Mouse (Mus musculus) liver, embryonic 12.5 days (tissue): ENCODE measurements around the gene Trem3. TPM values are rescaled to one million over a fixed set of nuclear protein-coding genes. Genes with fewer than 3 reads are reported as not detected.
A peak's percentile ranks its signal among the peaks of the same experiment; 100 is the strongest.

Source experiments
- ATAC-seq: fragments of 200-750 bp; cut with Nextera tagmentation; 2 replicates; pipeline ENCODE4 v1.8.0; 2017; ENCODE audit warnings: moderate number of reproducible peaks, mild to moderate bottlenecking, moderate library complexity
- H3K27ac ChIP-seq: fragments of 300-500 bp; sonication (generic); 2 replicates; pipeline ENCODE4 v1.5.1; 2016; ENCODE audit warnings: mild to moderate bottlenecking
- H3K27me3 ChIP-seq: fragments of 300-500 bp; sonication (generic); replicated peaks from 2 replicates; pipeline ENCODE4 v1.6.1; 2016; ENCODE audit warnings: mild to moderate bottlenecking, moderate library complexity
- H3K36me3 ChIP-seq: fragments of 300-500 bp; sonication (generic); 2 replicates; pipeline ENCODE4 v1.6.1; 2016; ENCODE audit warnings: mild to moderate bottlenecking, moderate library complexity
- H3K4me1 ChIP-seq: fragments of 300-500 bp; sonication (generic); 2 replicates; pipeline ENCODE4 v1.6.1; 2016
- H3K4me2 ChIP-seq: fragments of 300-500 bp; sonication (generic); 2 replicates; pipeline ENCODE4 v1.6.1; 2016; ENCODE audit warnings: mild to moderate bottlenecking, moderate library complexity
- H3K4me3 ChIP-seq: fragments of 300-500 bp; sonication (generic); 2 replicates; pipeline ENCODE4 v1.5.1; 2016; ENCODE audit warnings: mild to moderate bottlenecking, moderate library complexity
- H3K9ac ChIP-seq: fragments of 300-500 bp; sonication (generic); 2 replicates; pipeline ENCODE4 v1.6.1; 2016; ENCODE audit warnings: mild to moderate bottlenecking, moderate library complexity
- H3K9me3 ChIP-seq: fragments of 300-500 bp; sonication (generic); replicated peaks from 2 replicates; pipeline ENCODE4 v1.6.1; 2016; ENCODE audit warnings: mild to moderate bottlenecking, moderate library complexity
- WGBS: fragments of 180-500 bp; shearing (Covaris S2); methylation state at CpG from one replicate; pipeline ENCODE4 v1.1.7; 2016; ENCODE audit not compliant: insufficient replicate concordance; 5-methylcytosine and 5-hydroxymethylcytosine counted together
- polyA plus RNA-seq: library from polyadenylated mRNA; unstranded; fragments of >200 nt; fragmentation: Nextera tagmentation; extraction: Ambion mirVana; gene quantifications from 2 replicates; pipeline ENCODE4 v1.2.1, GENCODE M21; 2016

Gene Trem3
- polyA plus RNA-seq, 1 experiment from 2014 or later: 0.77 TPM

DNA sequence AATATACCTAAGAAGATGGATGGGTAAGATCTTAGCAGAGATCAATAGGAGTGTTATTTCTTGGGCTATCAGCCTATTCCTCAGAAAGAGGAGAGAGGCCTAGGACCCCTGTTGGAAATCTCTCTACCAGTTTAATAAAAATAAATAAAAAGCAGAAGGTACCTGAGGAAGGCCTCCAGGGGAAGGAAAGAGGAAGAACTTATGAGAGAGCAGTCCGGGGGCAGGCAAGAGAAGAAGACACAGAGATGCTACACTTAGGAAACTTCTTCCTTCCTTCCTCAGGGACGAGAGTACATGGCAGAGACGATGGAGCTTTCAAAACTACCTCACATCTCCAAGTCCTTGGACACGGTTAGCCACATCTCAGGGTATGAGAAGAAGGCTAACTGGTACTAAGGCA, 26.5 kb downstream of the Trem3 start:
- no peak overlapping the region for H3K9ac ChIP-seq
- H3K27ac ChIP-seq: peak overlapping the region; percentile 94
- no peaks in the 10 kb centered on the region for H3K9me3 ChIP-seq
- H3K27me3 ChIP-seq: no peaks in the 10 kb centered on the region
- peaks cover 77% of the 10 kb centered on the region for H3K4me1 ChIP-seq
- H3K4me2 ChIP-seq: no peak overlapping the region
- 47% methylated on average over 4 of the region's 4 CpGs for WGBS
- no peak for ATAC-seq
- H3K4me3 ChIP-seq: no peak overlapping the region
- no peaks in the 10 kb centered on the region for H3K36me3 ChIP-seq

DNA sequence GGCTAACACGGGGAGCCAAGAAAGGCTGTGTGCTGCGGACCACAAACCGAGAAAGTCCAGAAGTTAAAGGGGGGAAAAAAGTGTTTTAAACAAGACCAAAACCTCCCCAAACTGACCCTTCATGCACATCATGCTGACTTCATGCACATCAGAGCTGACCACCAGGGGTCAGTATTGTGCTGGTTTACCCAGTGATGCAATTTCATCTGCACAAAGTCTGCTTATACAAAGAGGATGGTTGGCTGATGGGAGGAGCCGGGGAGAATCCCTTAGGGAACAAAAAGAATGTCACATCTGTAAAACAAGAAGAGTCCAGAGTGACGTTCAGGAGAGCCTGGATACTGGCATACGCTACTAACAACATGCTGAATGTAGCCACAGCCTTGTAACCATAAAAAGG, 27.3 kb downstream of the Trem3 start:
- Histone ChIP-seq H3K4me3 (no peak overlapping the region), H3K27ac (peak overlapping the region; percentile 94; the same call in 1 of the 2 replicates), H3K9me3 (no peaks in the 10 kb centered on the region), H3K36me3 (no peaks in the 10 kb centered on the region), H3K4me1 (peaks cover 77% of the 10 kb centered on the region), H3K4me2 (no peak overlapping the region), H3K27me3 (no peaks in the 10 kb centered on the region), H3K9ac (no peak overlapping the region)
- ATAC-seq: no peak
- WGBS: 25% methylated on average over 6 of the region's 6 CpGs

- H3K27ac ChIP-seq: peak overlapping the region; percentile 53; the same call in 1 of the 2 replicates
- no peak for ATAC-seq
- H3K9ac ChIP-seq: peak overlapping the region; percentile 18; the same call in 1 of the 2 replicates
- H3K36me3 ChIP-seq: no peaks in the 10 kb centered on the region
- no peak overlapping the region for H3K4me3 ChIP-seq
- H3K27me3 ChIP-seq: no peaks in the 10 kb centered on the region
- 28% methylated on average over 7 of the region's 7 CpGs for WGBS
- peaks cover 79% of the 10 kb centered on the region for H3K4me1 ChIP-seq
- H3K9me3 ChIP-seq: no peaks in the 10 kb centered on the region
- H3K4me2 ChIP-seq: peak overlapping the region; percentile 12
Observed at GRCm38 (mm10) chr17:48275736-48276135, 28.2 kb downstream of the Trem3 start.

GRCm38 (mm10) chr17:48278381-48278780, 30.8 kb downstream of the Trem3 start:
- Histone ChIP-seq H3K27ac (no peak overlapping the region), H3K4me1 (peaks cover 80% of the 10 kb centered on the region)

GRCm38 (mm10) chr17:48279002-48279401, 31.4 kb downstream of the Trem3 start:
- H3K4me3 ChIP-seq: no peak overlapping the region

More at GRCm38 (mm10) chr17:48278381-48278780, 30.8 kb downstream of the Trem3 start:
- H3K9ac ChIP-seq: no peak overlapping the region
- ATAC-seq: no peak
- no peaks in the 10 kb centered on the region for H3K27me3 ChIP-seq
- no peaks in the 10 kb centered on the region for H3K36me3 ChIP-seq
- no peak overlapping the region for H3K4me3 ChIP-seq
- no peak overlapping the region for H3K4me2 ChIP-seq
- H3K9me3 ChIP-seq: no peaks in the 10 kb centered on the region

GRCm38 (mm10) chr17:48280943-48281738, 33.6 kb downstream of the Trem3 start:
- 27% methylated on average over 18 of the region's 18 CpGs for WGBS
- H3K4me3 ChIP-seq: peak overlapping the region; percentile 60
- peak; percentile 64 for ATAC-seq
- peak overlapping the region; percentile 78 for H3K9ac ChIP-seq
- H3K27ac ChIP-seq: peak overlapping the region; percentile 75
- no peaks in the 10 kb centered on the region for H3K9me3 ChIP-seq
- peak overlapping the region; percentile 77 for H3K4me2 ChIP-seq
- H3K27me3 ChIP-seq: no peaks in the 10 kb centered on the region
- H3K4me1 ChIP-seq: peaks cover 54% of the 10 kb centered on the region
- no peaks in the 10 kb centered on the region for H3K36me3 ChIP-seq

More at GRCm38 (mm10) chr17:48279002-48279401, 31.4 kb downstream of the Trem3 start:
- Histone ChIP-seq H3K27me3 (no peaks in the 10 kb centered on the region), H3K9ac (peak overlapping the region; percentile 29; the same call in 1 of the 2 replicates), H3K36me3 (no peaks in the 10 kb centered on the region), H3K4me1 (peaks cover 74% of the 10 kb centered on the region), H3K9me3 (no peaks in the 10 kb centered on the region), H3K27ac (no peak overlapping the region), H3K4me2 (peak overlapping the region; percentile 19; the same call in 1 of the 2 replicates)
- no peak for ATAC-seq
- 48% methylated on average over 4 of the region's 4 CpGs for WGBS

DNA sequence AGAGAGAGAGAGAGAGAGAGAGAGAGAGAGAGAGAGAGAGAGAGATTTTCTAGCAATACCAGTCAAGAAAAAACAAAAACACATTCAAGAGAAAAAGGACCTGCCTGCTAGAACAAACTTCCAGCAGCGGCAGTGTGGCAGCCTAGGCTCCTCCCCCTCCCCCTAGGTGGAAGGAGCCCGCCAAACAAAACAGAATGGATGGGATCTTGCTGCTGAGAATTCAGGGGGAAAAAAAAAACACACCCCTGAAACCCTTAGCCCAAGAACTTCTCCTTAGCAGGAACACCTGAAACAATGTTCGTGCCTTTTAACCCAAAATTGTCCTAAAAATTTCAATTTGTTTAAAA, 34.1 kb downstream of the Trem3 start:
- Histone ChIP-seq H3K9ac (peak overlapping the region; percentile 78), H3K36me3 (no peaks in the 10 kb centered on the region), H3K4me1 (peaks cover 52% of the 10 kb centered on the region), H3K4me2 (peak overlapping the region; percentile 77), H3K4me3 (peak overlapping the region; percentile 60), H3K27me3 (no peaks in the 10 kb centered on the region), H3K9me3 (no peaks in the 10 kb centered on the region), H3K27ac (peak overlapping the region; percentile 75)
- WGBS: 5% methylated on average over 3 of the region's 3 CpGs
- peak; percentile 55; the same call in 1 of the 2 replicates for ATAC-seq

DNA sequence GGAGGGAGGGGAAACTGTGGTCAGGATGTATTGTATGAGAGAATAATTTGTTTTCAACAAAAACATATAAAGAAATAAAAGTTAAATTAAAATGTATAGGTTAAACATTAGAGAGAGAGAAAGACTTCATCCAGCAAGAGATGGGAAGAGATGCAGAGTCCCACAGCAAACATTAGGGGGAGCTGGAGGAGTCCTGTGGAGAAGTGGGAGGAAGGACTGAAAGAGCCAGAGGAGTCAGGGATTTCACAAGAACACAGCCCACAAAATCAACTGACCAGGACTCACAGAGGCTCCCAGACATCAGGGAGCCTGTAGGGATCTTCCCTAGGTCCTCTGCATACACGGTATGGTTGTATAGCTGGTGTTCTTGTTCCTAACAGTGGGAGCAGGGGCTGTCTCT, 39.2 kb downstream of the Trem3 start:
- no peak overlapping the region for H3K9ac ChIP-seq
- H3K4me3 ChIP-seq: no peak overlapping the region
- WGBS: 38% methylated on average over 1 of the region's 1 CpGs
- no peak overlapping the region for H3K27ac ChIP-seq
- no peaks in the 10 kb centered on the region for H3K9me3 ChIP-seq
- H3K27me3 ChIP-seq: no peaks in the 10 kb centered on the region
- no peak for ATAC-seq
- peaks cover 20% of the 10 kb centered on the region for H3K4me1 ChIP-seq
- no peaks in the 10 kb centered on the region for H3K36me3 ChIP-seq
- no peak overlapping the region for H3K4me2 ChIP-seq

DNA sequence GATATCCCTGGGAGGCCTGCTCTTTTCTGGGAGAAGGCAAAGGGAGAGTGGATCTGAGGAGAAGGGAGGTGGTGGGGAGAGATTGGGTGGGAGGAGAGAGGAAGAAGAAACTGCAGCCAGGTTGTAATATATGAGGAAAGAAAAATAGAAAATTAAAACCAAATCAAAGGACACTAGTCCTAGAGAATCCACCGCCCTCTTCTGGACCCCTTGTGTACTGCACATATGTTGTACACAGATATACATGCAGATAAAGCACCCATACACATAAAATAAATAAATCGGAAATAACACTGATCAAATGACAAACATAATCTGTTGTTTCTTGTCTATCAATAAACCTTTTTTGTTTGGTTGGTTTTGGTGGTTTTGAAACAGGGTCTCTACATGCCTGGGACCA, 39.7 kb downstream of the Trem3 start:
- Histone ChIP-seq H3K9me3 (no peaks in the 10 kb centered on the region), H3K4me2 (no peak overlapping the region), H3K9ac (no peak overlapping the region), H3K4me3 (no peak overlapping the region), H3K27ac (no peak overlapping the region), H3K4me1 (peaks cover 15% of the 10 kb centered on the region), H3K27me3 (no peaks in the 10 kb centered on the region), H3K36me3 (no peaks in the 10 kb centered on the region)
- ATAC-seq: no peak
- WGBS: 37% methylated on average over 2 of the region's 2 CpGs

DNA sequence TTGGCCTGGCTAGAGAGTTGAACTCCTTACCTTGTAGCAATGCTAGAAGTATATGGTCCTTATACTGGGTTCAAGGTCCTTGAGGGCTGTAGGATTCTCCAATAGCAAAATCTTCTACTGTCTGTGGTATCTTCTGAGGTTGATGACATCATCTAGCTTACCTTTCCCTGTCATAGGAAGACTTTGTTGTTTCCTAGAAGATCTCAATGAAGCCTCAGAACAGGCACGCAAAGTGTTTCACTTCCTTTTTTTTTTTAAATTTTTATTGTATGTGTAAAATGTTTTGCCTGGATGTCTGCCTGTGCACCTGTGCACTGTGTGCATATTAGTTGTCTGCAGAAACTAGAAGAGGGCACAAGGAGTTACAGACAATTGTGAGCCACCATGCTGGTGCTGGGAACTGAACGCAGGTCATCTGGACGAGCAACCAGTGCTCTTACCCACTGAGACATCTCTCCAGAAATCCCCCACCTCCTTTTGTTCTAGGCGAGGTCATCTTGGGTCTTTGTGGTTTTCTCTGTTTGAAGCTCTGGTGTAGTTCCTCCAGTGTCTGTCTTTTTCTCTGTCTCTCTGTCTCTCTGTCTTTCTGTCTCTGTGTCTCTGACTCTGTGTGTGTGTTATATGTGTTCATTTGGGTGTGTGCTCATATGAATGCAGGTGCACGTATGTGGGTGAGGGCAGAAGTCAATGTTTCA, 46.1 kb downstream of the Trem3 start:
- Histone ChIP-seq H3K9me3 (no peaks in the 10 kb centered on the region), H3K4me1 (peaks cover 20% of the 10 kb centered on the region), H3K4me2 (no peak overlapping the region), H3K27me3 (no peaks in the 10 kb centered on the region), H3K27ac (no peak overlapping the region), H3K9ac (no peak overlapping the region), H3K4me3 (no peak overlapping the region), H3K36me3 (no peaks in the 10 kb centered on the region)
- WGBS: 54% methylated on average over 5 of the region's 5 CpGs
- no peak for ATAC-seq

- Histone ChIP-seq H3K4me3 (peak within 1 kb of the TSS; percentile 69), H3K4me2 (peak within 1 kb of the TSS; percentile 84)
- ATAC-seq: peak; percentile 89
Observed at GRCm38 (mm10) chr17:48299203-48299602, 51.6 kb downstream of the Trem3 start, which contains the start of gene Treml2. Gene Treml2 (plus strand): TSS chr17:48299498.

DNA sequence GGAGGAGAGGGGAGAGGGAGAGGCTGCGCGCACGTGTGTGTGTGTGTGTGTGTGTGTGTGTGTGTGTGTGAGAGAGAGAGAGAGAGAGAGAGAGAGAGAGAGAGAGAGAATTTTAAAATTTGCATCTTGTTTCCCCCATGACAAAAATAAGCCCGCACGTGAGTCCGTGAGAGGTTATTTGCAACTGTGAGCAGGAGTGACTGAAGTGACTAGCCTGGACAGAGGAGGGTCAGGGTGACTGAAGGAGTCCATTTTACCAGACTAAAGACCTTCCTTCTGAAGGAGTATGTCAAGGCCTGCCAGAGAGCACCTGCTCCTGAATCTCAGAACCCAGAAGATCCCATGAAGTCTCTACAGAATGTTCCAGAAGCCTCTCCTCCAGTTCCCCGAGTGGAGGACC, 52.2 kb downstream of the Trem3 start:
- Histone ChIP-seq H3K27me3 (no peaks in the 10 kb centered on the region), H3K9ac (peak overlapping the region; percentile 80), H3K36me3 (peaks cover 27% of the 10 kb centered on the region), H3K4me2 (peak overlapping the region; percentile 84), H3K27ac (peak overlapping the region; percentile 92), H3K9me3 (no peaks in the 10 kb centered on the region), H3K4me3 (peak overlapping the region; percentile 69), H3K4me1 (peaks cover 79% of the 10 kb centered on the region)
- ATAC-seq: peak; percentile 11
- WGBS: 11% methylated on average over 7 of the region's 7 CpGs

More at GRCm38 (mm10) chr17:48299203-48299602, 51.6 kb downstream of the Trem3 start, which contains the start of gene Treml2:
- no peaks in the 10 kb centered on the region for H3K27me3 ChIP-seq
- peaks cover 21% of the 10 kb centered on the region for H3K36me3 ChIP-seq
- peak within 1 kb of the TSS; percentile 92 for H3K27ac ChIP-seq
- peak within 1 kb of the TSS; percentile 80 for H3K9ac ChIP-seq
- 14% methylated on average over 3 of the region's 4 CpGs for WGBS
- no peaks in the 10 kb centered on the region for H3K9me3 ChIP-seq
- peaks cover 74% of the 10 kb centered on the region for H3K4me1 ChIP-seq
